Mouse (Mus musculus): Measurements from ENCODE around the gene Nop14. TPM values are rescaled to one million over a fixed set of nuclear protein-coding genes. Genes with fewer than 3 reads are reported as not detected.

Gene Nop14
- total and polyA plus RNA-seq, 3 experiments, result 39.5 to 56.8 (median 48.1) TPM

DNA sequence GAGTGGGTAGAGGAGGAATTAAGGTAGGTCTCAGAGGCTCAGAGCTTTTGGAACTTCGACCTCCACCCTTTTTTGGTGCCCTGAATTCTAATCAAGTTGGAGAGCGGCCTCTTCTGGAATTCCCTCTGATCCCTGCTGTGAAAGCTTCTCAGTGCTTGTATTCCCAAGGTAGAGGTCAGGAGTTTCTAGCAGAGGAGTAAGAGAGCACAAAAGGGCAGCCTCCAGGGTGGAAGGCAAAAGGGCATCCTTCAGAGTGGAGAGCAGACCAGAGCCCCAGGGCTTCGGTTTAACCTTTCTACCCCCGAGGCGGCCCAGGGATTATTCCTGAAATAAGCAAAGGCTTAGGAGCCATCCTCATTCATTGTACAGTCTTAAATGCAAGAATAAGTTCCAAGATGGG is 69.9 kb downstream of the Nop14 start:
- ATAC-seq (ENCODE audit: extremely low read depth, insufficient number of reproducible peaks, low FRiP score, poor library complexity, severe bottlenecking) (no peak), DNase-seq (ENCODE audit: low spot score) (no peak)
- TF ChIP-seq CTCF (IDR thresholded peaks at IDR 0.05; ENCODE audit: low read depth, low read length) (no peak), POLR2AphosphoS5 (IDR thresholded peaks at IDR 0.05; ENCODE audit: insufficient replicate concordance, low read depth, low read length) (no peak), TAL1 (conservative IDR thresholded peaks at IDR 0.05; ENCODE audit: low read depth, low read length) (no peak), GATA2 (IDR thresholded peaks at IDR 0.05; ENCODE audit: borderline replicate concordance, low read depth, low read length) (no peak)
- Histone ChIP-seq H3K27me3 (ENCODE audit: insufficient read depth, low read length) (no peaks in the 10 kb centered on the region), H3K4me3 (ENCODE audit: low read depth, low read length) (no peak overlapping the region), H3K4me1 (ENCODE audit: insufficient read depth, low read depth, low read length) (peaks cover 9% of the 10 kb centered on the region), H3K9me3 (replicated peaks) (no peaks in the 10 kb centered on the region), H3K36me3 (replicated peaks) (peaks cover 41% of the 10 kb centered on the region)

Other genes with a start within 250 kb of the Nop14 start
- gene Tnip2, start 146.2 kb downstream of the Nop14 start, total RNA-seq (2014; fragmentation: Nextera tagmentation), result 5.4 and 11.1 TPM in 2 replicates
- 17.1 and 19.6 TPM in 2 replicates for gene Tnip2, start 146.2 kb downstream of the Nop14 start, total RNA-seq (2017)
- 4.8 and 4.9 TPM in 2 replicates for gene Tnip2, start 146.2 kb downstream of the Nop14 start, polyA plus RNA-seq (2012)
- gene Sh3bp2, start 134.3 kb downstream of the Nop14 start, total RNA-seq (2014; fragmentation: Nextera tagmentation), result 2.2 and 3.1 TPM in 2 replicates
- gene Sh3bp2, start 134.3 kb downstream of the Nop14 start, total RNA-seq (2017), result 3.5 and 5.6 TPM in 2 replicates
- 5.7 and 6.7 TPM in 2 replicates for gene Sh3bp2, start 134.3 kb downstream of the Nop14 start, polyA plus RNA-seq (2012)
- 147 and 158 TPM in 2 replicates for gene Add1, start 86.5 kb downstream of the Nop14 start, total RNA-seq (2014; fragmentation: Nextera tagmentation)
- 95.2 and 103 TPM in 2 replicates for gene Add1, start 86.5 kb downstream of the Nop14 start, total RNA-seq (2017)
- gene Add1, start 86.5 kb downstream of the Nop14 start, polyA plus RNA-seq (2012), result 257 TPM in 2 replicates
- gene Mfsd10, start 22.9 kb downstream of the Nop14 start, total RNA-seq (2014; fragmentation: Nextera tagmentation), result 49.6 and 50.8 TPM in 2 replicates
- 44.6 and 61.3 TPM in 2 replicates for gene Mfsd10, start 22.9 kb downstream of the Nop14 start, total RNA-seq (2017)
- gene Mfsd10, start 22.9 kb downstream of the Nop14 start, polyA plus RNA-seq (2012), result 192 and 260 TPM in 2 replicates
- 1.2 and 5.9 TPM in 2 replicates for gene Grk4, start 231 bp upstream of the Nop14 start, total RNA-seq (2014; fragmentation: Nextera tagmentation)
- 0.16 and 2.5 TPM in 2 replicates for gene Grk4, start 231 bp upstream of the Nop14 start, total RNA-seq (2017)
- gene Grk4, start 231 bp upstream of the Nop14 start, polyA plus RNA-seq (2012), result 0.17 and 0.34 TPM in 2 replicates
- 51.1 and 54.5 TPM in 2 replicates for gene Htt, start 101.6 kb upstream of the Nop14 start, total RNA-seq (2014; fragmentation: Nextera tagmentation)
- 24.4 and 26.5 TPM in 2 replicates for gene Htt, start 101.6 kb upstream of the Nop14 start, total RNA-seq (2017)
- gene Htt, start 101.6 kb upstream of the Nop14 start, polyA plus RNA-seq (2012), result 4.7 and 4.9 TPM in 2 replicates
- not detected in 2 replicates for gene Msantd1, start 247.9 kb upstream of the Nop14 start, total RNA-seq (2014; fragmentation: Nextera tagmentation)
- 0.22 and 0.29 TPM in 2 replicates for gene Msantd1, start 247.9 kb upstream of the Nop14 start, total RNA-seq (2017)
- gene Msantd1, start 247.9 kb upstream of the Nop14 start, polyA plus RNA-seq (2012), result 0.20 and 0.25 TPM in 2 replicates